Mouse (Mus musculus) embryonic fibroblast, embryonic 13.5 days (primary cell): ENCODE results near the gene Nr2e3. TPM values are rescaled to one million over a fixed set of nuclear protein-coding genes. Genes with fewer than 3 reads are reported as not detected.
"Not testable (repeated sequence)": the region's sequence is repeated elsewhere in the genome, so short reads cannot be mapped to it uniquely, and the experiment has no call there.

ENCODE experiments used
- H3K27ac ChIP-seq: 2 replicates; pipeline ENCODE4 v1.5.1; 2012; ENCODE audit warnings: low read length, control low read depth, inconsistent platforms; ENCODE audit not compliant: insufficient read depth
- H3K4me1 ChIP-seq: 2 replicates; pipeline ENCODE4 v1.6.1; 2011; ENCODE audit warnings: low read length; ENCODE audit not compliant: control insufficient read depth, insufficient read depth
- H3K4me3 ChIP-seq: 2 replicates; pipeline ENCODE4 v1.5.1; 2011; ENCODE audit warnings: mild to moderate bottlenecking, control low read depth, low read length; ENCODE audit not compliant: insufficient read depth
- CTCF ChIP-seq: IDR thresholded peaks from 2 replicates; pipeline ENCODE4 v1.5.1; 2011; ENCODE audit warnings: mild to moderate bottlenecking, control low read depth, low read length, moderate library complexity, borderline replicate concordance; ENCODE audit not compliant: insufficient read depth
- POLR2A ChIP-seq: IDR thresholded peaks from 2 replicates; pipeline ENCODE4 v1.6.1; 2011; ENCODE audit warnings: low read depth, mild to moderate bottlenecking, control low read depth, low read length, moderate library complexity
- polyA plus RNA-seq: library from polyadenylated mRNA; stranded (reverse); fragments of >200 nt; gene quantifications from 2 replicates; pipeline ENCODE4 v1.2.4, GENCODE M21; 2011; ENCODE audit warnings: low read depth; ENCODE audit not compliant: missing spikeins, insufficient read length

Nr2e3 gene
- polyA plus RNA-seq, 1 experiment, result not detected

DNA sequence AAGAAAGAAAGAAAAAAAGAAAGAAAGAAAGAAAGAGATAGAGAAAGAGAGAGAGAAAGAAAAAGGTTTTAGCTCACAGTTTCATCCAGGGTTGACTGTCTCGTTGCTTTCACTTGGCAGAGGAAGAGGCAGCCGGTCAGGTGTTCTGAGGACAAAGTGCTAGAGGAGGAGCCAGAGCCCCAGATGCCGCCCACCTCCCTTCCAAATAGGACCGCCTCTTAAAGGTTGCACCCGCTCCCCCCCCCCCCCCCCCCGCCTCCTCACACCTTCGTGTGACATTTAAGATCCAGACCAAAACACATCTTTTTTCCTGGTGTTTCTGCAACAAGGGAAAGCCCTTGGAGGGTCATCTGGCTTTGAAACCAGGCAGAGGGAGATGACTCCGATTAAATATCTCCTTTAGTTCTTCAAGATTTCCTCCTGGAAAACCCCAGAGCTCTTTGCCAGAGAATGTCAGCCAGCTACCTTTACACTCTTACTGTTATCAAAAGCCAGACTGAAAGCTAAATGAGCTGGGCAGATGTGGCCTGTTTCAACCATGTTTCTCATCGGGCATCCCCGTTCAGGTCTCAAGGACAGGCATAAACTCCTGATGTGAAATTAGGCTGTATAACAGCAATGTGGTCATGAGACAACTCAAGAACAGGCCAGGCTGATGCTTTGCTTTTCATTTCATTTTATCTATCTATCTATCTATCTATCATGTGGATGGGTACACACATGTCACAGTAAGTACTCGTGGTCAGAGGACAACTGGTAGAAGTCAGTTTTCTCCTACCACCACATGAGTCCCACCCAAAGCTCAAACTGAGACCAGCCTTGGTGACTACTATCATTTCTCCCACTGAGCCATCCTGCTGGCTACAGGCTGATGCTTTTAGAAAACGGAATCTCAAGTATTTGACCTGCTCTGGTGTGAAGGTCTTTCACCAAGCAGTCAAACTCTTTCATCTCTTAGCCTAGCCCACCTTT, 19.3 kb downstream of the Nr2e3 start:
- TF ChIP-seq POLR2A, result no peak
- no peak for TF ChIP-seq CTCF
- no peak overlapping the region for H3K4me3 ChIP-seq
- H3K27ac ChIP-seq, result no peak overlapping the region
- H3K4me1 ChIP-seq, result no peaks in the 10 kb centered on the region

DNA sequence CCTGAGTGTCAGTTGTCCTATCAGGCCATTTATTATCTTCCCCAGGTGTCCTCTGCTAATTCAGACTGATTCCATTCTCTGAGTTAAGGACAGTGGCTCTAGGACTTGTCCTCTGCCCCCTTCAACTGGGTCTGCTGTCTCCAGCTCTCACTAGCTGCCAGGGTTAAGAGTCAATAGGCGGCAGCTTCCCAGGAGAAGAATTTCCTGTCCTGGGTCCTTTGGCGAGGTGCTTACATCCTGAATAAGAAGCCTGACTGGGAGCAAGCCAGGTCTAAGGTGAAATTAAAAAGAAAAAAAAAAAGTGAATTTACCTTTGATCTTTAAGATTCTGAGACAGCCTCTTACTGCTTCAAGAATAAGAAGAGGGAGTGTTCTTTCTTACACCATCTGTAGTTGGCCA, 20.8 kb downstream of the Nr2e3 start:
- Histone ChIP-seq H3K4me3 (no peak overlapping the region), H3K27ac (no peak overlapping the region), H3K4me1 (no peaks in the 10 kb centered on the region)
- TF ChIP-seq POLR2A (no peak), CTCF (no peak)

DNA sequence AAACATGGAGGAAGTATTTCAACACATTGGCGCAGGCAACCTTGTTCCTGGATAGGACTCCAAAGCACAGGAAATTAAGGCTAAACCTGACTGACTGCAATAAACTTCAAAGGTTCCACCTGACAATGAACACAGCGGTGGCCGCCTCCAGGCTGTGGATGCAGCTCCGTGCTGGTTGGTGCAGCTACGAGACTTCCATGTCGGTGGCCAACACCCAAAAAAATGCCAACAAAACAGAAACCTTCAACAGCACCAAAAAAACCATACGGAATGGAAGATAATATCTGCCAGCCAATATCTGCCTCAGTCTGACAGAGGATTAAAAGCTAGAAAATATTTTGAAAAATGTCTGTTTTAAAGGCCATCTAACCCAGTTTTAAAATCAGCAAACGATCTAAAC, 21.9 kb downstream of the Nr2e3 start:
- TF ChIP-seq CTCF, result no peak
- no peak for TF ChIP-seq POLR2A
- Histone ChIP-seq H3K4me3 (no peak overlapping the region), H3K27ac (no peak overlapping the region), H3K4me1 (no peaks in the 10 kb centered on the region)

- H3K4me3 ChIP-seq, H3K27ac ChIP-seq, H3K4me1 ChIP-seq: not testable (repeated sequence)
Observed at GRCm38 (mm10) chr9:59935866-59936265, 24.6 kb downstream of the Nr2e3 start.

GRCm38 (mm10) chr9:59930248-59930647, 30.2 kb downstream of the Nr2e3 start:
- Histone ChIP-seq H3K4me1 (no peaks in the 10 kb centered on the region), H3K4me3 (no peak overlapping the region), H3K27ac (no peak overlapping the region)
- TF ChIP-seq POLR2A (no peak), CTCF (no peak)

GRCm38 (mm10) chr9:59914761-59915160, 45.7 kb downstream of the Nr2e3 start:
- no peak for TF ChIP-seq CTCF
- no peak for TF ChIP-seq POLR2A
- Histone ChIP-seq H3K27ac (no peak overlapping the region), H3K4me1 (no peaks in the 10 kb centered on the region), H3K4me3 (no peak overlapping the region)

DNA sequence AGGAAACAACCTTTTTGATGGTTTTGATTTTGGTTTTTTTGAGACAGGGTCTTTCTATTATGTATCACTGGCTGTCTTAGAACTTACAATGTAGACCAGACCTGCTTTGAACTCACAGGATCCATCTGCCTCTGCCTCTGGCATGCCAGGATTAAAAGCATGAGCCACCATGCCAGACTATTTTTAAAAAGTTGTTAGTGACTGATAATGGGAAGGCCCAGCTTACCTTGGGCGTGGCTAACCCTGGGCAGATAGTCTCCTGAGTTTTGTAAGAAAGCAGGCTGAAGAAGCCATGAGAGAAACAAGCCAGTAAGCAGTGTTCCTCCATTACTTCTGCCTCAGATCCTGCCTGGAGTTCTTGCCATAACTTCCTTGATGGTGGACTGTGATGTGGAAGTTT, 57.1 kb downstream of the Nr2e3 start:
- Histone ChIP-seq H3K27ac (no peak overlapping the region), H3K4me3 (no peak overlapping the region), H3K4me1 (no peaks in the 10 kb centered on the region)
- TF ChIP-seq CTCF (no peak), POLR2A (no peak)

Other genes starting within 250 kb of the Nr2e3 start
- 11.9 and 12.1 TPM in 2 replicates for gene Senp8, start 209.9 kb downstream of the Nr2e3 start, polyA plus RNA-seq
- 38.4 and 38.7 TPM in 2 replicates for gene Myo9a, start 209.8 kb downstream of the Nr2e3 start, polyA plus RNA-seq